Mouse (Mus musculus) limb, embryonic 12.5 days (tissue): ENCODE data around the gene Kdm6b. TPM values are rescaled to one million over a fixed set of nuclear protein-coding genes. Genes with fewer than 3 reads are reported as not detected.
"Not testable (repeated sequence)": the region's sequence is repeated elsewhere in the genome, so short reads cannot be mapped to it uniquely, and the experiment has no call there.

Experiments used
- ATAC-seq: fragments of 200-750 bp; cut with Nextera tagmentation; 2 replicates; pipeline ENCODE4 v1.8.0; 2017; ENCODE audit warnings: low read depth, moderate TSS enrichment; ENCODE audit not compliant: insufficient number of reproducible peaks, insufficient read depth, low FRiP score, low TSS enrichment
- H3K27ac ChIP-seq: fragments of 300-500 bp; sonication (generic); 2 replicates; pipeline ENCODE4 v1.5.1; 2016; ENCODE audit warnings: mild to moderate bottlenecking, moderate library complexity
- H3K27me3 ChIP-seq: fragments of 300-500 bp; sonication (generic); 2 replicates; pipeline ENCODE4 v1.6.1; 2016; ENCODE audit warnings: mild to moderate bottlenecking, moderate library complexity
- H3K36me3 ChIP-seq: fragments of 300-500 bp; sonication (generic); 2 replicates; pipeline ENCODE4 v1.6.1; 2016; ENCODE audit warnings: mild to moderate bottlenecking, moderate library complexity
- H3K4me1 ChIP-seq: fragments of 300-500 bp; sonication (generic); replicated peaks from 2 replicates; pipeline ENCODE4 v1.6.1; 2016
- H3K4me2 ChIP-seq: fragments of 300-500 bp; sonication (generic); 2 replicates; pipeline ENCODE4 v1.6.1; 2016; ENCODE audit warnings: mild to moderate bottlenecking, moderate library complexity
- H3K4me3 ChIP-seq: fragments of 300-500 bp; sonication (generic); replicated peaks from 2 replicates; pipeline ENCODE4 v1.5.1; 2016; ENCODE audit warnings: mild to moderate bottlenecking
- H3K9ac ChIP-seq: fragments of 300-500 bp; sonication (generic); replicated peaks from 2 replicates; pipeline ENCODE4 v1.6.1; 2016; ENCODE audit warnings: mild to moderate bottlenecking, moderate library complexity
- H3K9me3 ChIP-seq: fragments of 300-500 bp; sonication (generic); 2 replicates; pipeline ENCODE4 v1.6.1; 2016; ENCODE audit warnings: mild to moderate bottlenecking, moderate library complexity
- WGBS: fragments of 180-500 bp; shearing (Covaris S2); methylation state at CpG from one replicate; pipeline ENCODE4 v1.1.7; 2016; 5-methylcytosine and 5-hydroxymethylcytosine counted together
- polyA plus RNA-seq: library from polyadenylated mRNA; unstranded; fragments of >200 nt; fragmentation: Nextera tagmentation; extraction: Ambion mirVana; gene quantifications from 2 replicates; pipeline ENCODE4 v1.2.1, GENCODE M21; 2016

Gene Kdm6b
- polyA plus RNA-seq, 1 experiment from 2014 or later, result 49.1 TPM

DNA sequence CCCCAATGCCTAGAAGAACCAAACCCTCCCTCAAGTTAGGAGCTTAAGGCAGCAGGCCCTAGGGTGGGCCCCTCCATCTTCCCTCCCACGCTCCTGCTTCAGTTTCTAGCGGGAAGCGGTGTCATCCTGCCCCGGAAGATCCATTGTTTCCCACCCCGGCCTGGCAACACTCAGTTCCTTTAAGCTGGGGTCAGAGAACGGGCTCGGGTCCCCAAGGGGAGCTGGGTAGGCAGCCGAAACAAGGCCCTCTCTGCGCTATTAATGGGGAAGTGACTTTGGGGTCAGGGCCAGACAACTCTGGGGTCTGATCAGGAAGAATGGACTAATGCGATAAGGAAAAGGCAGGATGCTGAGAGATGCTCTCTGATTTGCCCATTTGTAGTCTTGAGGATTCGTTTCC lies 16.7 kb downstream of the Kdm6b start:
- WGBS, result 31% methylated on average over 11 of the region's 11 CpGs
- Histone ChIP-seq H3K9ac (peak overlapping the region; percentile 88), H3K27ac (peak overlapping the region; percentile 93), H3K36me3 (peaks cover 38% of the 10 kb centered on the region), H3K4me2 (peak overlapping the region; percentile 84), H3K4me1 (peaks cover 55% of the 10 kb centered on the region), H3K27me3 (peaks cover 8% of the 10 kb centered on the region), H3K4me3 (peak overlapping the region; percentile 66), H3K9me3 (no peaks in the 10 kb centered on the region)
- ATAC-seq, result no peak

DNA sequence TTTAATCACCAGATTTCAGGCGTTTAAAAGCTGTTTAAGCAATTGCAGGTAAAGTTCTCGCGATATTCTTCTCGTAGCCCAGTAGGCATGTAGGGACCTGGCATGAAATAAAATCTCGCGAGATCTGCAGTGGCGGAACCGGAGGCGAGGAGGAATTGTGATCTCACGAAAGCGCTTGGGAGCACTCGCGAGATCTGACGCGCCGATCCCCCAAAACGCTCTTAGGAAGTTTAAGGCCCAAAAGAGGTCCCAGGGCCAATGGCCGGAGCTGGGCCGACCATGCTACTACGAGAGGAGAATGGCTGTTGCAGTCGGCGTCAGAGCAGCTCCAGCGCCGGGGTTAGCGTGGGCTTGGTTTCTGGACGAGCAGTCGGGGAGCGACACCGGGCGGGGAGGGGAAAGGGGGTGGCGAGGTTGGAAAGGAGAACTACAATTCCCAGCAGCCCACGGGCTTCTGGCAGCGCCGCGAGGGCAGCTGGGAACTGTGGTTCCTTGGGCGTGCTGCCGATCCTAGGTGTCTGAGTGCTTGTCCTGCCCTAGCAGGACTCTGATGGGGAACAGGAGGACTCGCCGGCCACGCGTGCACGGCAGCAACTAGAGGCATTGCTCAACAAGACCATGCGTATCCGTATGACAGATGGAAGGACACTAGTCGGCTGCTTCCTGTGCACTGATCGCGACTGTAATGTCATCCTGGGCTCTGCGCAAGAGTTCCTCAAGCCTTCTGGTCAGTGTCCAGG lies 17.7 kb downstream of the Kdm6b start:
- peaks cover 48% of the 10 kb centered on the region for H3K4me1 ChIP-seq
- peaks cover 8% of the 10 kb centered on the region for H3K27me3 ChIP-seq

DNA sequence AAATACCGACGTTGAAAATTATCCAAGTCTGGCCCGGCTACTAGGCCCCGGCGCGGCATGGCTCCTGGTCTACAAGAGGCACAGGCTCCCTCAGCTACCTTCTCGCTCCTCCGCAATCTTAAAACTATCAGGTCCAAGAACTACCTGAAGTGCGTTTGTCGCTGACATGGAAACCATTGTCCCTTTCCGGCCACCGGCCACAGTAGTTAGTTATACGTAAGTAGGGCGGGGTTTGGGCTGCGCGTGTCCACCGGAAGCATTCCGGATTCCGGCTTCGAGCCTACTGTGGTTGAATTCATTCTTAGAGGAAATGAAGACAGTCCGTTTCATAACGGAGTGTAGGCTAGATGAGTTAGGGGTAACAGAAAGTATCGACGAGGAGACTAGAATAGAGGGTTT lies 18.2 kb downstream of the Kdm6b start, which contains the start of the genes Naa38 and Cyb5d1:
Gene Naa38, plus strand, starts transcription at position 253 of the 399 bp plus-strand sequence.
Gene Cyb5d1, minus strand, starts transcription at position 397 of the 399 bp plus-strand sequence.
- peak within 1 kb of the TSS; percentile 84 for H3K4me2 ChIP-seq
- peak; percentile 29 for ATAC-seq
- under 1% methylated on average over 24 of the region's 24 CpGs for WGBS
- H3K27ac ChIP-seq, result peak within 1 kb of the TSS; percentile 93
- H3K27me3 ChIP-seq, H3K9me3 ChIP-seq: not testable (repeated sequence)
- H3K4me1 ChIP-seq, result peaks cover 43% of the 10 kb centered on the region
- H3K9ac ChIP-seq, result peak within 1 kb of the TSS; percentile 88
- peak within 1 kb of the TSS; percentile 66 for H3K4me3 ChIP-seq
- H3K36me3 ChIP-seq, result peaks cover 22% of the 10 kb centered on the region

More for the DNA sequence above, 17.7 kb downstream of the Kdm6b start:
- Histone ChIP-seq H3K4me2 (peak overlapping the region; percentile 84), H3K4me3 (peak overlapping the region; percentile 66), H3K36me3 (peaks cover 28% of the 10 kb centered on the region), H3K27ac (peak overlapping the region; percentile 93), H3K9ac (peak overlapping the region; percentile 88), H3K9me3 (no peaks in the 10 kb centered on the region)
- WGBS, result 1% methylated on average over 48 of the region's 48 CpGs
- peak; percentile 81 for ATAC-seq

DNA sequence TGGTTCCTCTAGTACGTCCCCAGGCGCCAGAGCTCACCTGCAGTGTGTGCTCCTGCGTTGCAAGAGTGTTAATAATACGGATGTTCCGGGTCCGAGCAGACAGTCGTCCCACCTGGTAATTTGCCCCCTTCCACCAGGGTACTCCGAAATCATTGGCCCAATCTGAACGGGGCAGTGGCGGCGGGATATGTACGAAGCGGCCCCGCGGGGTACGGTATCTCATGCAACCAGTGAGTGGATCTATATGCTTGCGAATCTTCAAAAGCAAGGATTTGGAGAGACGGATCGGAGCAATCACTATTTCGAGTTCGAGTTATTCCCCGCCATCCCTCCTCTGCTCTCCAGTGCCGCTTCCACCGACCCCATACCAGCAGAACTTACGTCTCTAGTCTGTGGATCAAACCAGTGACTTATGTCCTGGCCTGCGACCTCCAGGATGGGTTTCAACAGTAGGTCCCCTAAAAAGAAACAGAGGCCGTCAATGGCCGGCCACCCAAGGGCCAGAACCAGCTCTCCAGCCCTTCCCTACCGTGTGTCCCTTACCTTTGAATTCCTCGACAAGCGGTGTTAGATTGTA lies 18.8 kb downstream of the Kdm6b start:
- peak overlapping the region; percentile 93 for H3K27ac ChIP-seq
- peak overlapping the region; percentile 72 for H3K4me2 ChIP-seq
- H3K36me3 ChIP-seq, result peaks cover 17% of the 10 kb centered on the region
- ATAC-seq, H3K27me3 ChIP-seq, H3K9me3 ChIP-seq: not testable (repeated sequence)
- 1% methylated on average over 31 of the region's 31 CpGs for WGBS
- peak overlapping the region; percentile 66 for H3K4me3 ChIP-seq
- H3K4me1 ChIP-seq, result peaks cover 37% of the 10 kb centered on the region
- peak overlapping the region; percentile 88 for H3K9ac ChIP-seq

DNA sequence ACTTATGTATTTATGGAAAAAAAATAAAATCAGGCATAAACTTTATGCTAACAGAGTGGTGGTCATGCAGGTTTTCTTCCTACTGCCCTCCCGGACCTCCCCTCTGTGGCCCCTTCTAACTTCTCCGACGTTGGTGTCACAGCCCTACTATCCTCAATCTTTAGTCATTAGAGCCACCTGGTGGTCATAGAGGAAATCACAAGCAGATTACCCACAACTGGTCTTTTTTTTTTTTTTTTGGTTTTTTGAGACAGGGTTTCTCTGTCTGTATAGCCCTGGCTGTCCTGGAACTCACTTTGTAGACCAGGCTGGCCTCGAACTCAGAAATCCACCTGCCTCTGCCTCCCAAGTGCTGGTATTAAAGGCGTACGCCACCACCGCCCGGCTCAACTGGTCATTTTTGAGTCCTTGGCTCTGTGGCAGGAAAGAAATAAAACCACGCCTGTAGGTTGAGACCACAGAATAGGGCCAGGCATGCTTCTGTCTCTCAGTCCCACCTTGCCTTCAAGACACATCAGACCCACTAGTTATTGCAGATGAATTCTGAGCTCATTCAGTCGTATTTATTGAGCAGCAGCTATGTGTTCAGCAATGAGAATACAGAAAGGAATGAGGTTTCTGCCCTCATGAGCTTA lies 23.0 kb downstream of the Kdm6b start:
- WGBS, result 50% methylated on average over 10 of the region's 10 CpGs
- ATAC-seq, result peak; percentile 40; the same call in 1 of the 2 replicates
- Histone ChIP-seq H3K4me1 (peaks cover 4% of the 10 kb centered on the region), H3K27me3 (no peaks in the 10 kb centered on the region), H3K4me3 (no peak overlapping the region), H3K4me2 (no peak overlapping the region), H3K9ac (no peak overlapping the region), H3K27ac (no peak overlapping the region), H3K36me3 (peaks cover 4% of the 10 kb centered on the region), H3K9me3 (no peaks in the 10 kb centered on the region)

DNA sequence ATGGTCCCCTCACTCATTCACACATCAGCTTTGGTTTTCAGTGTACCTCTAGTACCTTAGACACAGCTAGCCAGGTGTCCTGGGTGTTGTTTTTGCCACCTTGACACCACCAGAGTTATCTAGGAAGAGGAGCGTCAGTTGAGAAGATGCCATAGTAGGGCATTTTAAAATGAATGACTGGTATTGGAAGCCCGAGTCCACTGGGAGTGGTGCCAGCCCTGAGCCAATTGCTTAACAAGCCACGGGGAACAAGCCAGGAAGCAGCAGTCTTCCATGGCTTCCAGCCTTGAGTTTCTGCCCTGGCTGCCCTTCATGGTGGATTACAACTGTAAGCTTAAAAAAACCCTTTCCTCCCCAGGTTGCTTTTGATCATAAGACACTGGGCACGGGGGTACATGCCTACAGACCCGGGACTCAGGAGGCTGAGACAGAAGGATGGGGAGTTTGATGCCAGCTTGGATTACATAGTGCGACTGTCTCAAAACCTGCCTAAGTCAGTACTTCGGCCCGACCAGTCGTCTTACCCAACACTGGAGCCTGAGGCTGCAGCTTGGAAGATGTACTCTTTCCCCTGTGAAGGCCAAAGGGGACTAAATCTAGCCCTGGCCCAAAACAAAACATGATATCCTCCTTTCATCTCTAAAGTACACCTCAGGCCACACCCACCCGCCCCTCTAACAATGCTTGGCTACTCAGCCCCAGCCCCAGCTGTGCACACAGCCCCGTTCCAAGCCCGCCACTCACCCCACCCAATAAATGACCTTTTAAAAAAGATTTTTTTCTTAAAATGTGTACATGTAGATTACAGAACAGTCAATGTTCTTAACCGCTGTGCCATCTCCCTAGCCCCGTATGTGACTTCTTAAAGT lies 23.7 kb downstream of the Kdm6b start:
- 66% methylated on average over 14 of the region's 14 CpGs for WGBS
- H3K4me3 ChIP-seq, result no peak overlapping the region
- ATAC-seq, result peak; percentile 11; the same call in 1 of the 2 replicates
- H3K4me2 ChIP-seq, result no peak overlapping the region
- H3K4me1 ChIP-seq, result peaks cover 4% of the 10 kb centered on the region
- H3K9ac ChIP-seq, result no peak overlapping the region
- no peaks in the 10 kb centered on the region for H3K9me3 ChIP-seq
- peaks cover 4% of the 10 kb centered on the region for H3K36me3 ChIP-seq
- no peaks in the 10 kb centered on the region for H3K27me3 ChIP-seq
- H3K27ac ChIP-seq, result no peak overlapping the region

DNA sequence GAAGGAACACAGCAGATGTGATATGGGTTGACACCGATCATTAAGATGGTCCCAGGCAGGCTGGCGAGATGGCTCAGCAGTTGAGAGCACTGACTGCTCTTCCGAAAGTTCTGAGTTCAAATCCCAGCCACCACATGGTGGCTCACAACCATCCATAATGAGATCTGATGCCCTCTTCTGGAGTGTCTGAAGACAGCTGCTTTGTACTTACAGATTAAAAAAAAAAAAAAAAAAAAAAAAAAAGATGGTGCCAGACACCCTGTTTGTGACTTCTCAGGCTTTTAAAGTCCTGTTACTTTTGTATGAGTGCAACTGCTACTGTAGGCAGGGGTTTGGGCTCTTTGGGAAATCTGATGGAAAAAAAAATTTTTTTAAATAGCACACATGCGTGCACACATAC lies 24.8 kb downstream of the Kdm6b start:
- peaks cover 6% of the 10 kb centered on the region for H3K36me3 ChIP-seq
- no peaks in the 10 kb centered on the region for H3K9me3 ChIP-seq
- no peaks in the 10 kb centered on the region for H3K27me3 ChIP-seq
- no peak for ATAC-seq
- WGBS, result 99% methylated on average over 4 of the region's 4 CpGs
- no peak overlapping the region for H3K4me3 ChIP-seq
- no peak overlapping the region for H3K9ac ChIP-seq
- H3K4me1 ChIP-seq, result no peaks in the 10 kb centered on the region
- no peak overlapping the region for H3K4me2 ChIP-seq
- H3K27ac ChIP-seq, result no peak overlapping the region

DNA sequence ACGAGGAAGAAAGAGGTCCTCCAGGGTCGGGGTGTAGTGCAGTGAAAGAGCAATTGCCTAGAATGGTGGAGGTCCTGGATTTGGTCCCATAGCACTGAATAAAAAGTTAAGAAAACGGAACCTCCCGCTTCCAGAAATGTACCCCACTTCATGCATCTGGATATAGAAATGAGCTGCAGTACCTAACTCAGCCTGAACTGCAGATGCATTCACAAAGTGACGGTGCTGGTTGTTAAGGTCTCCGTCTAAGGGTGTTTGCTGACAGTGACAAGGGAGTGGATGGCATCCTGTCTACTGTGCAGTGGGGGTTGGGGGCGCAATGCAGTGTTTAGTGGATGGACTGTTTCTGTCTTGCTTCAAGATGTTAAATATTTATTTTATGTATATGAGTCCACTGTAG lies 26.7 kb downstream of the Kdm6b start:
- ATAC-seq, result no peak
- WGBS, result 77% methylated on average over 7 of the region's 7 CpGs
- no peak overlapping the region for H3K4me3 ChIP-seq

DNA sequence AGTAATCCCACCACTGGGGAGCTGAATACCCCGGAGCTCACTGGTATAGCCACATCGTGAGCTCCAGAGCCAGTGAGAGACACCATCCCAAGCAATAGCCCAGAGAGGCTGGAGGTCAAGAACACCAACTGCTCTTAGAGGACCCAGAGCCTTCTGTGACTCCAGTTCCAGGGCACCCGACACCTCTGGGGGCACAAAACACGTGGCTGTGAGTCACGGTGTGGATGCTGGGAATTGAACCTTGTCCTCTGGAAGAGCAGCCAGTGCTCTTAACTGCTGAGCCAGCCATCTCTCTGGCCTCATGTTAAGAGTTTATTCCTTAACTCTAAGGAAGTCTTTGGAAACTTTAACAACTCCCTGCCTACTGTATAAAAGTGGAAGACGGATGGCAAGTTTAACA lies 28.5 kb downstream of the Kdm6b start:
- Histone ChIP-seq H3K4me1 (no peaks in the 10 kb centered on the region), H3K27me3 (no peaks in the 10 kb centered on the region), H3K36me3 (peaks cover 19% of the 10 kb centered on the region; the same call in 1 of the 2 replicates), H3K4me2 (no peak overlapping the region), H3K4me3 (no peak overlapping the region), H3K9ac (no peak overlapping the region), H3K9me3 (no peaks in the 10 kb centered on the region), H3K27ac (no peak overlapping the region)
- WGBS, result 76% methylated on average over 6 of the region's 6 CpGs
- no peak for ATAC-seq

More for the DNA sequence above, 26.7 kb downstream of the Kdm6b start:
- H3K4me1 ChIP-seq, result no peaks in the 10 kb centered on the region
- H3K36me3 ChIP-seq, result 0 out of 2 replicates have a peak, but pooled peaks cover 11% of the 10 kb centered on the region
- H3K27me3 ChIP-seq, result no peaks in the 10 kb centered on the region
- no peak overlapping the region for H3K27ac ChIP-seq
- H3K9me3 ChIP-seq, result no peaks in the 10 kb centered on the region
- no peak overlapping the region for H3K4me2 ChIP-seq
- H3K9ac ChIP-seq, result no peak overlapping the region

DNA sequence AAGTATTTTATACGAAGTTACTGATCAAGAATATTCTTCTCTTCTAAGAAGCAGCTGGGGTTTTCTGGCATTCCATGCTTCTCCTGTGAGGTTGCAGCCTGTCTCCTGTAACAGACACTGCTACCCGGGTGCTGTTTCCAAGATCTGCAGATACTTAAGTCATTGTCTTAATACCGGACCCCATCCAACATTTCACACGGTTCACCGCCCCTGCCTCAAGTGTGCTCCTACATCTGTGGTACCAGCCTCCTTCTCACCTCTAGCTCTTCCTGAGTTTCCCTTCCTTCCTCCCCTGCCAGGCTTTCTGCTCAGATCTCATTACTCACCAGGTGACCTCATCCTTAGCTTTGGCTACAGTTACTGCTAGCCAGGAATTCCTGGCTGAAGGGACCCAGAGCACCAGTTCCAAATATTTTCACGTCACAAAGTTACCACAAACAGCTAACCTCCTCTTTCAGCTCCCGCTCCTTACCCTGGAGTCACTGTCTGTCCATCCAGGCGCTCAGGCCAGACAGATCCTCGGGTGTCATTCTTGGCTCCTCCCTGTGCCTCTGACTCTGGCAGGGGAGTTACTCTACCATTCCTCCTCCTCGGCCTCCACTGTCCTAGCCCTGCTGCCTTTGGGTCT lies 30.9 kb downstream of the Kdm6b start:
- Histone ChIP-seq H3K4me3 (no peak overlapping the region), H3K9me3 (no peaks in the 10 kb centered on the region), H3K4me2 (no peak overlapping the region), H3K4me1 (no peaks in the 10 kb centered on the region), H3K27me3 (no peaks in the 10 kb centered on the region), H3K9ac (0 out of 2 replicates have a peak overlapping the region, but pooled peaks have one; percentile 8), H3K27ac (no peak overlapping the region), H3K36me3 (peaks cover 34% of the 10 kb centered on the region; the same call in 1 of the 2 replicates)
- 68% methylated on average over 10 of the region's 10 CpGs for WGBS
- no peak for ATAC-seq
